Mouse (Mus musculus) lung, postnatal 14 days (tissue): ENCODE data around the gene Ethe1.

Source experiments
- DNase-seq: peaks from one replicate; pipeline ENCODE4 v3.0.0; 2021

The Ethe1 gene

DNA sequence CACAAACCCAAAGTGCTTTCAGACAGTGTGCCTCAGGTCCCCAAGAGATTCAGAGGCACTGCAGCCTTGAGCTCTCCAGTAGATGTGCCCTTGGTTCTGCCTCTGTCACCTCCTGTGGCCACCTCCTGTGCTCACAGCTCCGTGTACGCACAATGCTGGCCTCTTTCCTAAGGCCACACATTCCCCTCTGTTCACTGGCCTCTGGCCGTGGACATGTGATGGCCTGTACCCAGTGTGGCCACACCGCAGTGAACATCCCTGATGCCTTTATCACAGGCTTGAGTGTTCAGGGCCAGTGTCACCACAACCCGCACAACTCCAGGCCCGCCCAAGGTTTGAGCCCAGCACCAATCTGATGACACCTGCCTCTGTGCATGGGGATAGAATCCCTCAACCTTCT, 2.5 kb upstream of the Ethe1 start:
- DNase-seq: no peak

DNA sequence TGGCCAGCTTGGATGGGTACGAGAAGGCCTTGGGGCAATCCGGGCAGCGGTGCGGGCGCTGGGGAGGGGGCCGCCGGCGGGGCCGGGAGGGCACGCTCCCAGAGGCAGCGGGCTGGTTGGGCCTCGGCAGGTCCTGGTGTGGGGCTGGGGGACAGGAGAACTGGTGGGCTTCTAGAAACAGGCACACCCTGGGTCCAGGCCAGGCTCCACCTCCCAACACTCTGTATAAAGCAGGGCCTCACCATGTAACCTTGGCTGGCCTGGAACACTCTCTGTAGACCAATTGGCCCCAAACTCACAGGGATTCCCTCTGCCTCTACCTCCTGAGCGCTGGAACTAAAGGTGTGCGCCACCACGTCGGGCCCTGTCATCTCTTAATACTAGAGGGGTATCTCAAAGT, 1.3 kb upstream of the Ethe1 start:
- no peak for DNase-seq

DNA sequence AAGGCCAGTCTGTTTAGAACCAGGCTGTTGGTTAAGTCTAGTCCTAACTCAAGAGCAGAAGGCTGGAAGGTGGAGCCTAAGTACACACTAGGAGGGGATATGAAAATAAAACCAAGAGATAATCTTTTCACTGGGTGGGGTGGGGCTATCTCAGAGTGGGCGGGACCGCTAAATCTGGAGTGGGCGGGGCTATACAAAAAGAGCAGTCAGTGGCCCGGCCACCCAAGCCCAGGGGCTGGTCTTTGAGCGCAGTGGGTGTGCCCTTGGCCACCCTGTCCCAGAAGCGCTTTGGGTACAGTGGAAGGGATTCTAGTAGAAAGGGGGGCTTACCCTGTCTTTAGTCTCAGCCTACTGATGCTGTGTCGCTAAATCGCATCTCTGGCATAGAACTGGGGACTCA, 515 bp upstream of the Ethe1 start:
- DNase-seq: no peak

DNA sequence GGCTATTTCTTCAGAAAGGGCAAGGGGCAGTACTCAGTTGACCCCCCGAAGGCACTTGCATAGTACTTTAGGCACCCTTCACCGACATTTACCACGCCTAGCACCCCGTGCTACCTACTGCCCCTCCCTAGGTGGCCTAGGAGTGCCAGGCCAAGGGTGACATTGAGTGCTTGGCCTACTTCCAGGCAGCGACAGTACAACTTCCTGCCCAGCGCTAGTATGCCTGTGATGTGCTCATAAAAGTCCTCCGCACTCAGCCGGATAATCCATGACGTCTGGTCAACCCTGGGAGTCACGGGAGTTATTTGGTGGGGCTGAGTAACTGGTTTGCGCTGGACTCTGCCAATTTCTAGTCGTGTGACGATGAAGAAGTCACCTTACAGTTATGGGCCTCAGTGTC, 993 bp downstream of the Ethe1 start:
- peak; percentile 55 for DNase-seq

DNA sequence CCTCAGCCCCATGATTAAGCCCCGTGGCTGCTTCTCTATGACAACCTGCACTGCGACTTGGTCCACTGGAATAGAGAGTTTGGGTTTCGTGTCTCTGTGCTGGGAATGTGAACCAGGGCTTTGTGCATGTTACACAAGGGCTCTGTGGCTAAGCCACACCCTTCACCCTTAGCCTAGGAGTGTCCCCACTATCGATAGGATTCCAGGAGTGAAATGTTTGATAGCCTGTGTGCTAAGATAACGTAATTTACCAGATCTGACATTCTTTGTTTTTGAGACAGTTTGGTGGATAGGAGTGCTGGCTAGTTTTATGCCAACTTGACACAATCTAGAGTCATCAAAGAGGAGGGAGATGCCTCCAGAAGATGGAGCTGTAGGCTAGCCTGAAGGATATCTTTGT, 4.4 kb downstream of the Ethe1 start:
- no peak for DNase-seq

DNA sequence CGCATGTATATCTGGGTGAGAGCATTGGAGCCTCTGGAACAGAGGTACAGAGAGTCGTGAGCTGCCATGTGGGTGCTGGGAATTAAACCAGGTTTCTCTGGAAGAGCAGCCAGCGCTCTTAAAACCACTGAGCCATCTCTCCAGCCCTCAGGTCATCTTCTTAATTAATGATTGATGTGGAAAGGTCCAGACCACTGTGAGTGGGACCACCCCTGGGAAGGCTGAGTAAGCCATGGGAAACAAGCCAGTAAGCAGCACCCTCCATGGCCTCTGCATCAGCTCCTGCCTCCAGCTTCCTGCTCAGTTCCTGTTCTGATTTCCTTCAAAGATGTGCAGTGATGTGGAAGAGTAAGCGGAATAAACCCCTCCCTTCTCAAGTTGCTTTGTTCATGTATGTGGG, 4.8 kb downstream of the Ethe1 start:
- no peak for DNase-seq

DNA sequence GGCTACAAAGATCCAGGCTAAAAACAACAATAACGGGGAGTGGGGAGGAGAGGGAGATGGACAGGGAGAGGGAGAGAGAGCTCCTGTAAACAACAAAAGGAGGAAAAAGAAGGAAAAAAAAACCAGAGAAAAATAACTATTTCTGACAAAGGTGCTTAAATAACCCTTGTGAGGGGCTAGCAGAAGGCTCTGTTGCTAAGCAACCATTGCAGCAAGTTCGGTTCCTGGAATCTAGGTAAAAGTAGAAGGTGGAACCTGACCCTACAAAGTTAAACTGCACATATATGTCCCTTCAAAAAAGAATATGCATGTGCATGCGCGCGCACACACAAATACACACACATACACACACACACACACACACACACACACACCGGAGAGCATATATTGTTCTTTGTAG, 5.4 kb downstream of the Ethe1 start:
- no peak for DNase-seq

DNA sequence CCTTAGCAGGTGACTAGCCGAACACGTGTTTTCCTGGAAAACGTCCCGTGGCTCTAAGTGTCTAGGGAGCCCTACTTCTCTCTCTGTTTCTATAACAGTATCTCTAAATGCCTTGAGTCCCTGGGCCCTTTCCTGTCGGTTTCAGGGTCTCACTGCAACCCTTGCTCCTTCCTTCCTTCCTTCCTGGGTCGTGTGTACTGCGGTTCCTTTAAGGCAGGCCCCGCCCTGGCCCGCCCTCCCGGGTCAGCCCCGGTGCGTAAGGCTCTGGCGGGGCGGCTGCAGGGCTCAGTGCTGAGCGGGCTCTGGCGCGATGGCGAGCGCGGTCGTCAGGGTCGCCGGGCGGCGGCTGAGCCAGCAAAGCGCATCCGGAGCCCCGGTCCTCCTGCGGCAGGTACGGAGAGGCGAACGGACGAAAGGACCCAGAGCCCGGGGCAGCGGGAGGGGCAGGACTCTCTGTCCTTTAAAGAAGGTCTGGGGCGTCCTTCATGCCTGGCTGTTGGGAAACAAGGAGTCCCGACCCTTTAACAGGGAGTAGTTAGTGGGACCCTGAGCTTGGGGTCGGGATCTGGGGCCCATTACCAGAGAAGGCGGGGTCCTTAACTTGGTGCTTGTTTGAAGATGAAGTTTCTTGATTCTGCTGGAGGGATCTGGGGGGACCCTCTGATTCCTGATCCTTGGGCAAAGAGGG, 6.4 kb downstream of the Ethe1 start:
- peak; percentile 75 for DNase-seq

DNA sequence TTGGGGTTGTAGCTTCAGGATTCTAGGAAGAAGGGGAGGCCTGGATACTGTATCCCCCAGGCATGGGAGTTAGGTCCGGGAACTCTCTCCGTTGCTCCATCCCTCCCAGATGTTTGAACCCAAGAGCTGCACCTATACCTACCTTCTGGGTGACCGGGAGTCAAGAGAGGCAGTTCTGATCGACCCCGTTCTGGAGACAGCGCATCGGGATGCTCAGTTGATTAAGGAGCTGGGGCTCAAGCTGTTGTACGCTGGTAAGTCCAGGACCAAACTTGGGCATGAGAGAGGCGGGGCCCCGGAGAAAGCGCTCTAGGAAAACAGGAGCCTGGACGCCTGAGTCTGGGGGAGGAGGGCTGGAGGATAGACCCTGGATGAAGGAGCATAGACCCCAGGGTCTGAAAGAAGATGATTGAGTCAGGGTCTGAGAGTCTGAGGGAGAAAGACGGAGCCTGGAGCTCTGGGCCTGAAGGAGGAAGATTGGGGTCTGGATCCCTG, 7.0 kb downstream of the Ethe1 start:
- DNase-seq: no peak

DNA sequence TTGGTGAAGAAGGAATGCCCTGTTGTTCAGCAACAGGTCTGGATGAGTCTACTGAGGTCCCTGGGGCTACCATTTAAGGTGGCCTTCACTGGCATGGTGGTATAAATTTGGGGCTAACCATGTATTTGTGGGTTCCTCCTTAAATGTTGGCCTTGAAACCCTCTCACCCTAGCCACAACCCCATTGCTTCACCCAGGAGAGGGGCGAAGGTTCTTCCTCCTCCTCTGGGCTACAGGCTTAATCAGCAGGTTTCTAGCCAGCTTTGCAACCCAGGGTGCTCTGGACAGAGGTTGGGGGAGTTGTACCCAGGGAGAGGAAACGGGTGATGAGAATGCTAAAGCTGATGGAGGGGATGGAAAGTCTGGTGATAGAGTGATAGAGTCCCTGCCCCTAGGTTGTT, 8.1 kb downstream of the Ethe1 start:
- DNase-seq: no peak

DNA sequence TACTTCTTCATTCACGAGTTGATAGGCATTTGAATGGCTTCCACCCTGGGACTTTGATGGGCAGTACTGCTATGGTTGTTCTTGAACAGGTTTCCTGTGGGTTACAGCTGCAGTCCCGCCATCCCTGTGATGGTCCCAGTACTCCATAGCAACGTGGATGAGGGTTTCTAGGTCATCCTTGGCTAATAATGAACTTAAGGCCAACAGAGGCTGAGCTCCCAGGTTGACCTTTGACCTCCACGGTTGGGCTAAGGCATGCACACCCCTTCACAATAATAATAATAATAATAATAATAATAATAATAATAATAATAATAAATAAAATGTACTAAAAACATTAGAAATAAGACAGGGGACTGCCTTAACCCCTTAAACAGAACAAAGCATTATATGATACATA, 10.8 kb downstream of the Ethe1 start:
- no peak for DNase-seq

DNA sequence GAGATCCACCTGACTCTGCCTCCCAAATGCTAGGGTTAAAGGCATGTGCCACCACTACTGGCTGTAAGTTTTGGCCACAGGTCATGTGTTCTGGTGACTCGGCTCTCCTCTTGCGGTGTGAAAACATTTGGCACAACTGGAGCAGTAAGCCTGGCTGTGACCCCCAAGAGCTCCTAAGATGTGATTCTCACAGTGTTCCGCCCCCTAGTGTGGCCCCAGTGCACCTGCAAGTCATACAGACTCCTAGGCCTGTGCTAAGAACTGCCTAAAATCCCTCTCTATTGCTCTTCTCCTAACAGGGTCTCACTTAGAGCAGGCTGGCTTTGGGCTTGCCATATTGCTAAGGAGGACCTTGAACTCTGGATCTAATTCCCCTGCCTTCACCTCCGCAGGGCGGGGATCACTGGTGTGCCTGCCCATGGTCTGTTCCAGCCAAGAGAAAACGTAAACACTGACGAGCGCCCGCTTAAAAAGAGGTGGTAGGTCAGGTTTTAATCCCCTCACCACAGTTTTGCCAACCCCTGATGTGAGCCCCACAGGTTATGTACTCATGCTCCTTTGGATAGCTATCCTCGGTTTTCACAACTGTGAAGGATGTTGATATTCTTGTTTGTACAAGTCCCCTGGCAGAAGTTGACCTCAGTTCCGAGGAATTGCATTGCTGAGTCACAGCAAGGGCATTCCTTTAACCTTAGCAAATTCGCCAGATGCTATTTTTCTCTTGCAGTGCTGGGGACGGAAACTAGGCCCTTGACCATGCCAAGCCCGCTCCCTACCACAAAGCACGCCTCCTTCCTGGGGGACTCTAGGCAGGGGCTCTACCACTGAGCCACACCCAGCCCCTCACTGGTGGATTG, 12.1 kb downstream of the Ethe1 start:
- DNase-seq: no peak

DNA sequence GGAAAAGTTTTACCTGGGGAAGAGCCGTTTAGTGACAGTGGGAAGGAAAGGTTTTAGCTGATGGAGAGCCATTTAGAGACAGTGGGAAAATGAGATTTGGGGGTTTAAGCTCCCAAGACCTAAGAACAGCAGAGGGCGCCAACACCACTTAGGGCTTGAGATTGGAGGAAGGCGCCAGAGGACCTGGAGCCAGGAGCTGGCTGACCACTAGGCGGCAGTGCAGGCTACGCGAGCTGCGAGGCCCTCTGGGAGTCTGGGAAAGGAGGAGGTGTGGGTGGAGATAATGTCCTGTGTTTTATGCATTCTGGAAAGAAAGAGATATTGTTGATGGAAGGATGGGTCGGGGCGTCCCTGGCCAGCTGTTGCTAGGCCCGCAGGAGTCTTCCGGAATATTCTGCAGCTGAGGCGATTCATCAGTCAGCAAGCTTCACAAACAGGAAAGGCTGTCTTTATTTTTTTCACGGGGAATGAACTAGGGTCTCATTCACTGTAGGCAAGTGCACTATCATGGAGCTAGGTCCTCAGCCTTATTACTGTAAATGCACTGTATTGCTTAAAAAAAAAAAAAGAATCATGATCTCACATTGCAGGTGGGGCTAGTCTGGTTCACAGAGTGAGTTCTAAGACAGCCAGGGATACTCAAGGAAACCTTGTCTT, 13.7 kb downstream of the Ethe1 start:
- peak; percentile 99 for DNase-seq

DNA sequence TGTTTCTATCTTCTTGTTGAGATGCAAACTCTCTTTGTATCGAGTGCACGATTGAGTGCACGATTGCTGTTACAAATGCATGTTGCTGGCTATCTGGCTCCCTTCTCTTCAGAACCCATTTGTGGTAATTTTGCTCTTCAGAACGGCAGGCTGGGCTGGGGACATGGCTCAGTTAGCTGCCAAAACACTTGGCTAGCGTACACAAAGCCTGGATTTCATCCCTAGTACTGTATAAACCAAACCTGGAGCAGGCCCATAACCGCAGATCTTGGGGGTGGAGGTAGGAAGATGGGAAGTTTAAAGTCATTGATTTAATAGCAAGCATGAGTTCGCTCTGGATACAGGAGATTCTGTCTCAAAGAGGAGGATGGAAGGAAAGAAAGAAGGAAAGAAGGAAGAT, 18.2 kb downstream of the Ethe1 start:
- no peak for DNase-seq

DNA sequence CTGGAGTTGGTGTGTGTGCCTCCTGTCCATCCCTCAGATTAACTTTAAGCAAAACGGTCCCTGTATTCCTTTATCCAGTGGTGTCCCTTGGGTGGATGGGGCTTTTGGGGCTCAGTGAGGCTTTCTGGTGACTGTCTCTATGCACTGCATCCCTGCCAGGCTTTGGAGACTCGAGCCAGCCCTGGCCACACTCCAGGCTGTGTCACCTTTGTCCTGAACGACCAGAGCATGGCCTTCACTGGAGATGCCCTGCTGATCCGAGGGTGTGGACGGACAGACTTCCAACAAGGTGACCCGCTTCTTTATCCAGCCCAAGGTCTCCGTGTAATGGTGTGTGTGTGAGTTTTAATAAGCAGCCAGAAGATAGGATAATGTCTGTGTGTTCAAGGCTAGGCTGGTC, 18.7 kb downstream of the Ethe1 start:
- no peak for DNase-seq

DNA sequence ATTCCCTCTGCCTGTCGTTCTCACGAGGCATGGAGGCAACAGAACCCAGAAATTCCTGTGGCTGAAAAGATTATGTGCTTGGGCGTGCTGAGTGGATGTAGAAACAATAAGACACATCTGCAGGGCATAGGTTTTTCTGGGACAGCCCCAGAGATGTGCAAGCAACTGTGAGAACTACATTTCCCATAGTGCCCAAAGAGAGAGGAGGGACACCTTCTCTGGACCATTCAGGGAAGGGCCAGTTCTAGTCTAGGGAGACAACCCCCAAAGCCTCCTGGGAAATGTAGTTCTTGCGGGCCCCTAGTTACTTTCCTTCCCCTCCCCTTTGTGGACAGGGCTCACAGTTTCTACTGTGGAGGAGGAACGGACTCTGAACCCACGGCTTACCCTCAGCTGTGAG, 20.7 kb downstream of the Ethe1 start:
- DNase-seq: peak; percentile 59

DNA sequence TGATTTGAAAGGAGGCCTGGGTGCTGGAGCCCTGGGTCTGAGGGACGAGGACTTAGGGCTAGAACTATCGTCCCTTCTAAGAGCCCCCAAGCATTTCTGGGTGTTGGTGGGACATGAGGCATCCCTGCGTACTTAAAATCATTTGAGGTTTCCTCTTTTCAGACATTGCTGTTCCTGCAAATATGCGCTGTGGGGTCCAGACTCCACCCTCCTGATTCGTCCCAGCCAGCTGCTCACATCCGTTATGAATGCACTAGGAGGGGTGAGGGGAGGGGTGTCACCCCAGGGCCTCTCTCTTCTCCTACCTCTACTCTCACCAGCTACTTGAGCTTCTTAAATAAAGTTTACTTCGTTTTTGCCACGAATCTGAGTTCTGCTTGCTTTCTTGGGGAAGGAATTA, 21.2 kb downstream of the Ethe1 start:
- no peak for DNase-seq

DNA sequence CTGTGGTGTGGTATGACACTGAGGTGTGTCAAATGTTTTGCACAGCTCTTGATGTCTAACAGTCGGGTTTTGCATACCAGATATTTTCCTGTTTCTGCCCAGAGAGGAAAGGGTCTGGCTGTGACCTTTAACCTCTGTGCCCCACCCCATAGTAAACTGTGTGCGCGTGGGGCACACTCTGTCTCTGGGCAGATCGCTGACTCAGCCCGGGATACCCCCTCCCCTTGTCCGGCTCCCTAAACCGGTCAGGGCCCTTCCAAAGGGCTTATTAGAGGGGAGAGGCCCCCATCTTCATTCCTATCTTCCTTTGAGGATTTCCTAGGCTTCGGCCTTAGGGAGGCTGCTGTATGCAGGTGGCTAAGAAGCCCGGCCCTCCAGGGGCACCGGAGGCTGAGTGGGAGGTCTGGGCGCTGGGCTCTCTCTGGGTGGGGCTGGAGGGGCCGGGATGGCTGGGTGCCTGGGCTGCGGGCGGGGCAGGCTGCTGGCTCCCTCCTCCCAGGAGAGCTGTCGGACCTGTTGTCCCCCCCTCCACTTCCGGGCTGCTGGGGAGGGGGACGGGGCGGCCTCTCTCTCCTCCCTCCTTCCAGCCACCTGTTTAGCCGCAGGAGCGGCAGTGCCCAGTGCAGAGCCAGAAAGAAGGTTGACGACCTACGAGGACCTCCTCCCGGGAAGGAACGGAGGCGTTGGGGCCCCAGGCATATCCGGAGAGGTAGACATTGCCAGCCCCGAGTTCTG, 23.0 kb downstream of the Ethe1 start, which contains the start of gene Phldb3:
TSS of gene Phldb3 (plus strand) at position 620 of the 735 bp plus-strand sequence.
- peak; percentile 48 for DNase-seq

DNA sequence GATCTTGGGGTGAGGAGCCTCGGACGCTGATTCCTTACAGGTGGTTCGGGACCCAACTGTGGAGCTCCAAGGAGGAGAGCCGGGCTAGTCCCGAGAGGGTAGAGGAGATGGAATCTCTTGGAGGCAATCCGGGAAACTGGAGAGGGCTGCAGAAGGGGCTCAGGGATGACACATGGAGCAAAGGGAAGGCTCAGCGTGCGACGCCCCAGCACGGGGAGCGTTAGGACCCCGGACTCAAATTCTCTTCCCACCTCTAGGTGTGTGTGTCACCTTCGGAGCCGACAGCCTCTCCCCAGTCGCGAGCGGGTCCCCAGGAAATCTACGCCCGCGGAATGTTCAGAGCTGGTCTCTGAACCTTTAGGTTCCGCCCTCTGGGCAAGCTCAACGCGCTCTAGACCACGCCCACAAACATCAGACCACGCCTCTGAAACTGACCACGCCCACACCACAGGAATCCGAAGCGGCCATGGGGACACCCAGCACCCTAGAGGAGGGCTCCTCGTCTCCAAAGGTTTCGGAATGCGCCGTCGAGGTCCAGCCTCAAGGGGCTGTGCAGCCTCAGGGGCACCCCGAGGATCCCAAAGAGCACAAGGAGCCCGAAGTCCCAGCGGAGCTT, 23.6 kb downstream of the Ethe1 start:
- DNase-seq: peak; percentile 94

DNA sequence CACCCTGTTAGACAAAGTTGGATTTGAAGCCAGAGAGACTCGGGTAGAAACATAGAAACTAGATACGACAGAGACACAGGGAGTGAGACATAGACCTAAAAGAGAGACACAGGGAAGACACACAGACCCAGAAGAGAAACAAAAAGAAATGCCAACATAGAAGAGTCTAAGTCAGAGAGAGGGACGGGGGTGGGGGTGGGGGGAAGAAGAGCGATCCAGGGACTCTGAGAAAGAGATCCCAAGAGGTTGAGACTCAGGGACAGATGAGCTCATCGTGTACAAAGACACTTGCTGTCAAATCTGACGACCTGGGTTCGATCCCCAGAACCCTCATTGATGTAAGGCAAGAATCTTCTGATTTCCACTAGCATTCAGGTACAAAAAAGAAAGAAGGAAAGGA, 24.4 kb downstream of the Ethe1 start:
- no peak for DNase-seq

DNA sequence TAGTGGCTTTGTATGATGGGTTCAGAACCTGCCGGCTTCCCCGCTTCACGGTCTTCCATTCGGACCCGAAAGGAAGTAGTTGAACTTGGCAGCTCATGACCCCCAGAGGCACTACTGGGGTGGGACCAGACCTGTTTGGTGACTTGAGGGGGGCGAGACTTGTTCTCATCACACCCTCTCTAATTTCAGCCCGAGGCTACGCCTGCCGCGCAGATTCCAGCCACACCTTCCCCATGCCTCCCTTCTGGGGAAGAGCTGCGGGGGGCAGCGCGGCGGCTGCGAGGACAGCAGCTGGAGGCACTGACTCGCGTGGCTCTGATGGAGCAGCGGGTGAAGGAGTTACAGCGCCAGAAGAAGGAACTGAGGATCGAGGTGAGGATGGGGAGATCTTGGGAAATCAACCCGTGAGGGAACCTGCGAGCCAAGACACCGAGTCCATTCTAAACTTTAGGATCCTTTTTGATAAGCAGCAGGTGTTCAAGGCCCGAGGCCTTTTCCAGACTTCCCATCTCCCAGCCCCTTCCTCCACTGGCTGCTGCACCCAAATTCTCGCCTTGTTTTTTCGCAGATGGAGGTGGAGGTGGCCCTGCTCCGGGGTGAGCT, 25.1 kb downstream of the Ethe1 start:
- DNase-seq: no peak

DNA sequence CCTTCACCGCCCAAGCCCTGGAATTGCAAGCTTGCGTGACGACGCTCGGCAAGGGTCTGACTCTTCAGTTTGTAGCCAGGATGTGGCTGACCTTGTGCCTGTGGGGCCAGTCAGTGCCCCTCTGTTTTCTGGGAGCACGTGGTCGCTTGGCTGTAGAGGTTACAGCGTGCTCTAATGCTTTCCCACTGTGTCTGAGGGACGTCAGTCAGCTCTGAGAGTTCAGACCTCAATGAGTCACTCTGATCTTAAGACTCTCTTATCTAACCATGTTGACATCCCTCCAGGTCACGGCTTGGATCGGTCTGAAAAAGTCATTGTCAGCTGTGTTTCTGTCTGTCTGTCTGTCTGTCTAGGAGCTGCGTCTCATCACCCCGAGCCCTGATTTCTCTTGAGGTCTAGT, 27.5 kb downstream of the Ethe1 start:
- no peak for DNase-seq
